Mouse (Mus musculus) limb, embryonic 11.5 days (tissue): Measurements from ENCODE around the gene Spsb3. TPM values are rescaled to one million over a fixed set of nuclear protein-coding genes. Genes with fewer than 3 reads are reported as not detected.

Experiments
- ATAC-seq: fragments of 200-750 bp; cut with Nextera tagmentation; 2 replicates; pipeline ENCODE4 v1.8.0; 2017; ENCODE audit warnings: low read depth; ENCODE audit not compliant: insufficient number of reproducible peaks, low FRiP score, low TSS enrichment
- DNase-seq: peaks from one replicate; pipeline ENCODE4 v3.0.0-alpha.2; 2015; ENCODE audit warnings: low spot score
- H3K27ac ChIP-seq: fragments of 300-500 bp; sonication (generic); replicated peaks from 2 replicates; pipeline ENCODE4 v1.5.1; 2014; ENCODE audit warnings: low read depth, mild to moderate bottlenecking, low read length
- H3K27me3 ChIP-seq: fragments of 300-500 bp; sonication (generic); 2 replicates; pipeline ENCODE4 v1.6.1; 2014; ENCODE audit warnings: mild to moderate bottlenecking, low read length, mixed read lengths; ENCODE audit not compliant: control insufficient read depth, insufficient read depth
- H3K36me3 ChIP-seq: fragments of 300-500 bp; sonication (generic); 2 replicates; pipeline ENCODE4 v1.6.1; 2014; ENCODE audit warnings: mild to moderate bottlenecking, low read length, moderate library complexity, mixed read lengths; ENCODE audit not compliant: control insufficient read depth, insufficient read depth
- H3K4me1 ChIP-seq: fragments of 300-500 bp; sonication (generic); 2 replicates; pipeline ENCODE4 v1.6.1; 2014; ENCODE audit warnings: low read length, mixed read lengths; ENCODE audit not compliant: control insufficient read depth, insufficient read depth
- H3K4me2 ChIP-seq: fragments of 300-500 bp; sonication (generic); 2 replicates; pipeline ENCODE4 v1.6.1; 2014; ENCODE audit warnings: low read depth, mild to moderate bottlenecking, moderate library complexity; ENCODE audit not compliant: severe bottlenecking
- H3K4me3 ChIP-seq: fragments of 300-500 bp; sonication (generic); 2 replicates; pipeline ENCODE4 v1.5.1; 2014; ENCODE audit warnings: low read depth, low read length
- H3K9ac ChIP-seq: fragments of 300-500 bp; sonication (generic); 2 replicates; pipeline ENCODE4 v1.6.1; 2014; ENCODE audit warnings: mild to moderate bottlenecking, low read length
- H3K9me3 ChIP-seq: fragments of 300-500 bp; sonication (generic); 2 replicates; pipeline ENCODE4 v1.6.1; 2016; ENCODE audit warnings: low read length; ENCODE audit not compliant: control insufficient read depth
- WGBS: fragments of 180-500 bp; shearing (Covaris S2); extraction: QIAGEN DNeasy Blood & Tissue Kit; methylation state at CpG from one replicate; pipeline ENCODE4 v1.1.7; 2014; 5-methylcytosine and 5-hydroxymethylcytosine counted together
- polyA plus RNA-seq: library from polyadenylated mRNA; unstranded; fragments of >200 nt; fragmentation: Nextera tagmentation; extraction: Ambion mirVana; gene quantifications from 2 replicates; pipeline ENCODE4 v1.2.1, GENCODE M21; 2014

Spsb3 gene
- polyA plus RNA-seq, 1 experiment from 2014 or later: 42.1 TPM

- WGBS: 27% methylated on average over 5 of the region's 5 CpGs
- Histone ChIP-seq H3K9ac (peak overlapping the region; percentile 40; the same call in 1 of the 2 replicates), H3K27ac (no peak overlapping the region), H3K4me1 (peaks cover 5% of the 10 kb centered on the region), H3K4me2 (no peak overlapping the region), H3K36me3 (peaks cover 3% of the 10 kb centered on the region; the same call in 1 of the 2 replicates), H3K9me3 (no peaks in the 10 kb centered on the region), H3K27me3 (no peaks in the 10 kb centered on the region), H3K4me3 (no peak overlapping the region)
- DNase-seq: peak; percentile 35
- no peak; the same call in 1 of the 2 replicates for ATAC-seq
Observed at GRCm38 (mm10) chr17:24878117-24878397, 8.4 kb upstream of the Spsb3 start.

DNA sequence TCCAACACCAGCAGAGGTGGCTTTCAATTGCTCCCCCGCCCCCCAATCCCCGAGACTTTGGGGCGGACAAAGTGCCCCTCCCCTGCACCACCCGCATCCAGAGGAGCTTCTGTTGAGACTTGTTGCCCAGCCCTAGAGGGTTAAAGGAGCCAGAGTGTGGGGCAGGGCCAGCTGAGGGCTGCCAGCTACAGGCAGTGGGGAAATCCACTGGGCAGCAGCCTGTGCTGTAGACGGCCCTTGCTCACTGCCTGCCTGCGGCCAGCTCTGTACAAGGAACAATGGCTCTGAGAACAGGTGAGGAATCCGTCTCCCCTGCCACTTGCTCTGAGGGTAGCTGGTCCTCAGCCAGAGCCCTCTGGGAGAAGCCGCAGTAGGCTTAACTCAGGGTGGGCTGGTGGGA lies 7.9 kb upstream of the Spsb3 start:
- Histone ChIP-seq H3K27ac (no peak overlapping the region), H3K27me3 (no peaks in the 10 kb centered on the region), H3K4me2 (no peak overlapping the region), H3K4me1 (peaks cover 5% of the 10 kb centered on the region), H3K4me3 (no peak overlapping the region), H3K9me3 (no peaks in the 10 kb centered on the region), H3K9ac (no peak overlapping the region), H3K36me3 (peaks cover 5% of the 10 kb centered on the region; the same call in 1 of the 2 replicates)
- no peak for DNase-seq
- 78% methylated on average over 8 of the region's 8 CpGs for WGBS
- no peak; the same call in 1 of the 2 replicates for ATAC-seq

DNA sequence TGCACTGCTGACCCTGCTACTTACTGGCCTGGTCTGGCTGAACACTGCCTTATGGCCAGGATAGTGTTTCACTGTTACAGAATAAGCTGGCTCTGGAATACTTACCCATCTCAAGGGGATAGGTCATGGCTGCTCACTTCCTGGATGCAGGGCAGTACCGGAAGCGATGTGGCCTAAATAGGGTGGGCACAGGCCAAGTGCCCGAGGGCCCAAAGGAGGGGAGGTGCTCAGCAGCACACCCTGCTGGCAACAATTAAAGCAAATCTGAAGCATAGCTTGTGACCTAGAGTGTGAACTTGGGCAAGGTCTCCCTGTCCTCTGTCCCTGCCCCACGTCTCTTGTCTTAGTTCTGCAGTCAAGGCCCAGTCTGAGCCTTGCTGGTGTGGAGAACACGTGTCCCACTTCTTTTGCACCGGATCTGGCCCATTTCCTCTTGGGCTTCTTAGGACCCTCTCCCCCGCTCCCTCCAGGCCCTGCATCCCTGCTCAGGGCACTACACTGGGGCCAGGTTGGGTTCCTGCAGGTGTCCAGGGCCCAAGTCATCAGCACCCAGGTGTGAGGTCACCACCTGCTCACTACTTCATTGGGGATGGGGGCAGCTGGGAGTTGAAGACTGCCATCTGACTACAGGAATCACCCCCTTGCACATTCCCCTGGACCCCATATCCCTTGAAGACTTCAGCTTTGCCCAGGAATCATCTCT lies 4.6 kb upstream of the Spsb3 start:
- Histone ChIP-seq H3K27ac (no peak overlapping the region), H3K9me3 (no peaks in the 10 kb centered on the region), H3K4me1 (peaks cover 12% of the 10 kb centered on the region), H3K4me2 (no peak overlapping the region), H3K36me3 (peaks cover 5% of the 10 kb centered on the region; the same call in 1 of the 2 replicates), H3K9ac (no peak overlapping the region), H3K4me3 (no peak overlapping the region), H3K27me3 (no peaks in the 10 kb centered on the region)
- ATAC-seq: no peak
- peak; percentile 58 for DNase-seq
- 51% methylated on average over 7 of the region's 7 CpGs for WGBS

- Histone ChIP-seq H3K4me2 (no peak overlapping the region; the same call in 1 of the 2 replicates), H3K4me3 (no peak overlapping the region), H3K27ac (no peak overlapping the region), H3K4me1 (peaks cover 15% of the 10 kb centered on the region; the same call in 1 of the 2 replicates), H3K27me3 (no peaks in the 10 kb centered on the region), H3K9me3 (no peaks in the 10 kb centered on the region), H3K9ac (no peak overlapping the region), H3K36me3 (peaks cover 5% of the 10 kb centered on the region; the same call in 1 of the 2 replicates)
- ATAC-seq (no peak), DNase-seq (no peak)
- WGBS: 86% methylated on average over 6 of the region's 6 CpGs
Observed at GRCm38 (mm10) chr17:24884391-24884790, 2.1 kb upstream of the Spsb3 start.

GRCm38 (mm10) chr17:24885356-24886133 lies 898 bp upstream of the Spsb3 start:
- DNase-seq (no peak), ATAC-seq (no peak; the same call in 1 of the 2 replicates)
- peak overlapping the region; percentile 59 for H3K9ac ChIP-seq
- H3K4me3 ChIP-seq: peak overlapping the region; percentile 84
- H3K27me3 ChIP-seq: no peaks in the 10 kb centered on the region
- peaks cover 15% of the 10 kb centered on the region; the same call in 1 of the 2 replicates for H3K4me1 ChIP-seq
- peaks cover 10% of the 10 kb centered on the region for H3K36me3 ChIP-seq
- H3K4me2 ChIP-seq: peak overlapping the region; percentile 88
- no peak overlapping the region for H3K27ac ChIP-seq
- WGBS: 22% methylated on average over 22 of the region's 22 CpGs
- H3K9me3 ChIP-seq: no peaks in the 10 kb centered on the region

DNA sequence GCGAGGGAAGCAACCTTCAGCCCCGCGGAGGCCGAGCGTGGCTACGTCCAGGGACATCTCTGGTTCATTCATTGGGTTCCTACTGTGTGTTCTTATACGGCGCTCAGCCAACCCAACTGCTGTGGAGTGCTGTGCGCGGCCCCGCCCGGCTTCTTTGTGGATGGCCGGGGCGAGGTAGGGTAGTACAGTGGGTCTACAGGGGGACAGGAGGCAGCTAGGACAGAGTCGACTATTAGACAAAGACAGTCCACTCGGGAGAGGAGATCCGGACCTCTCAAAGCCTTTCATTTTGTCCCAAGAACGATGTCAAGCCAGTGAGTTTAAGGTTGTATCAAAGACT lies 459 bp downstream of the Spsb3 start:
- H3K9ac ChIP-seq: peak overlapping the region; percentile 75
- ATAC-seq (peak; percentile 1; the same call in 1 of the 2 replicates), DNase-seq (no peak)
- peaks cover 18% of the 10 kb centered on the region for H3K36me3 ChIP-seq
- peaks cover 15% of the 10 kb centered on the region; the same call in 1 of the 2 replicates for H3K4me1 ChIP-seq
- H3K4me3 ChIP-seq: peak overlapping the region; percentile 69
- H3K27me3 ChIP-seq: no peaks in the 10 kb centered on the region
- WGBS: 2% methylated on average over 18 of the region's 18 CpGs
- no peak overlapping the region for H3K27ac ChIP-seq
- H3K9me3 ChIP-seq: no peaks in the 10 kb centered on the region
- peak overlapping the region; percentile 93 for H3K4me2 ChIP-seq

GRCm38 (mm10) chr17:24887291-24888080 lies 1.0 kb downstream of the Spsb3 start:
- Histone ChIP-seq H3K4me2 (peak overlapping the region; percentile 93), H3K4me1 (peaks cover 15% of the 10 kb centered on the region; the same call in 1 of the 2 replicates), H3K4me3 (peak overlapping the region; percentile 69), H3K9me3 (no peaks in the 10 kb centered on the region), H3K27me3 (no peaks in the 10 kb centered on the region), H3K36me3 (peaks cover 19% of the 10 kb centered on the region), H3K27ac (no peak overlapping the region), H3K9ac (peak overlapping the region; percentile 75)
- no peak for DNase-seq
- ATAC-seq: no peak
- 66% methylated on average over 18 of the region's 18 CpGs for WGBS

- Histone ChIP-seq H3K4me2 (0 out of 2 replicates have a peak overlapping the region, but pooled peaks have one; percentile 1), H3K9me3 (no peaks in the 10 kb centered on the region), H3K4me1 (peaks cover 16% of the 10 kb centered on the region), H3K36me3 (peaks cover 19% of the 10 kb centered on the region), H3K27ac (no peak overlapping the region), H3K9ac (no peak overlapping the region), H3K27me3 (no peaks in the 10 kb centered on the region), H3K4me3 (no peak overlapping the region)
- 91% methylated on average over 3 of the region's 3 CpGs for WGBS
- DNase-seq (no peak), ATAC-seq (no peak)
Observed at GRCm38 (mm10) chr17:24888862-24889261, 2.4 kb downstream of the Spsb3 start.
